Mouse (Mus musculus) myocyte (in vitro differentiated cells): ENCODE results near the gene Svop. TPM values are rescaled to one million over a fixed set of nuclear protein-coding genes. Genes with fewer than 3 reads are reported as not detected.

ENCODE experiments used
- H3K27me3 ChIP-seq: one replicate; pipeline ENCODE4 v1.6.1; 2011; ENCODE audit not compliant: control insufficient read depth, insufficient read depth, insufficient read length
- H3K36me3 ChIP-seq: one replicate; pipeline ENCODE4 v1.6.1; 2011; ENCODE audit not compliant: control insufficient read depth, insufficient read depth
- H3K4me2 ChIP-seq: one replicate; pipeline ENCODE4 v1.6.1; 2011; ENCODE audit warnings: low read depth, control low read depth
- H3K4me3 ChIP-seq: one replicate; pipeline ENCODE4 v1.5.1; 2011; ENCODE audit warnings: mild to moderate bottlenecking, control low read depth, moderate library complexity
- H3K79me2 ChIP-seq: one replicate; pipeline ENCODE4 v1.6.1; 2011; ENCODE audit not compliant: control insufficient read depth, insufficient read depth
- H3ac ChIP-seq: one replicate; pipeline ENCODE4 v1.6.1; 2011; ENCODE audit not compliant: control insufficient read depth, insufficient read length
- CEBPB ChIP-seq: IDR thresholded peaks from 2 replicates; pipeline ENCODE4 v1.6.1; 2011; ENCODE audit warnings: mild to moderate bottlenecking, moderate library complexity; ENCODE audit not compliant: poor library complexity, insufficient read depth, severe bottlenecking
- E2F4 ChIP-seq: IDR thresholded peaks from one replicate; pipeline ENCODE4 v1.6.1; 2011; ENCODE audit warnings: mild to moderate bottlenecking, control low read depth, moderate library complexity; ENCODE audit not compliant: insufficient read depth
- MAX ChIP-seq: IDR thresholded peaks from one replicate; pipeline ENCODE4 v1.6.1; 2011; ENCODE audit warnings: low read depth, mild to moderate bottlenecking, control low read depth
- MYOD1 ChIP-seq, 3 experiments: IDR thresholded peaks; one replicate each; pipeline ENCODE4 v1.6.1; 2011; ENCODE audit warnings: control low read depth in 2 of 3, low read depth in 2 of 3, mild to moderate bottlenecking in 2 of 3, moderate library complexity in 1 of 3; ENCODE audit not compliant: insufficient read length in 2 of 3, control insufficient read depth in 1 of 3
- MYOG ChIP-seq, 3 experiments: IDR thresholded peaks; one replicate each; pipeline ENCODE4 v1.6.1; 2011; ENCODE audit warnings: control low read depth in 2 of 3, low read depth in 2 of 3, mild to moderate bottlenecking in 2 of 3; ENCODE audit not compliant: insufficient read length in 2 of 3, control insufficient read depth in 1 of 3, insufficient read depth in 1 of 3
- POLR2A ChIP-seq: IDR thresholded peaks from one replicate; pipeline ENCODE4 v1.6.1; 2011; ENCODE audit warnings: low read depth, mild to moderate bottlenecking, control low read depth, moderate library complexity; ENCODE audit not compliant: insufficient read length
- POLR2AphosphoS2 ChIP-seq: IDR thresholded peaks from one replicate; pipeline ENCODE4 v1.6.1; 2011; ENCODE audit warnings: low read depth, control low read depth; ENCODE audit not compliant: insufficient read length
- REST ChIP-seq: IDR thresholded peaks from one replicate; pipeline ENCODE4 v1.6.1; 2011; ENCODE audit warnings: mild to moderate bottlenecking, control low read depth, moderate library complexity; ENCODE audit not compliant: insufficient read depth, insufficient read length
- SRF ChIP-seq: IDR thresholded peaks from one replicate; pipeline ENCODE4 v1.6.1; 2011; ENCODE audit warnings: low read depth; ENCODE audit not compliant: control insufficient read depth, insufficient read length
- TCF12 ChIP-seq: IDR thresholded peaks from one replicate; pipeline ENCODE4 v1.6.1; 2011; ENCODE audit warnings: mild to moderate bottlenecking, control low read depth; ENCODE audit not compliant: poor library complexity, insufficient read depth, severe bottlenecking
- TCF3 ChIP-seq: IDR thresholded peaks from one replicate; pipeline ENCODE4 v1.6.1; 2011; ENCODE audit warnings: low read depth, control low read depth; ENCODE audit not compliant: insufficient read length
- USF1 ChIP-seq: IDR thresholded peaks from one replicate; pipeline ENCODE4 v1.6.1; 2011; ENCODE audit warnings: low read depth, mild to moderate bottlenecking, control low read depth, moderate library complexity
- polyA plus RNA-seq: library from polyadenylated mRNA; unstranded; fragments of >200 nt; fragmentation: generic; extraction: Trizol; gene quantifications from one replicate; pipeline ENCODE4 v1.2.1, GENCODE M21; 2012; ENCODE audit warnings: missing spikeins

The Svop gene
- polyA plus RNA-seq, result 0.05 TPM

DNA sequence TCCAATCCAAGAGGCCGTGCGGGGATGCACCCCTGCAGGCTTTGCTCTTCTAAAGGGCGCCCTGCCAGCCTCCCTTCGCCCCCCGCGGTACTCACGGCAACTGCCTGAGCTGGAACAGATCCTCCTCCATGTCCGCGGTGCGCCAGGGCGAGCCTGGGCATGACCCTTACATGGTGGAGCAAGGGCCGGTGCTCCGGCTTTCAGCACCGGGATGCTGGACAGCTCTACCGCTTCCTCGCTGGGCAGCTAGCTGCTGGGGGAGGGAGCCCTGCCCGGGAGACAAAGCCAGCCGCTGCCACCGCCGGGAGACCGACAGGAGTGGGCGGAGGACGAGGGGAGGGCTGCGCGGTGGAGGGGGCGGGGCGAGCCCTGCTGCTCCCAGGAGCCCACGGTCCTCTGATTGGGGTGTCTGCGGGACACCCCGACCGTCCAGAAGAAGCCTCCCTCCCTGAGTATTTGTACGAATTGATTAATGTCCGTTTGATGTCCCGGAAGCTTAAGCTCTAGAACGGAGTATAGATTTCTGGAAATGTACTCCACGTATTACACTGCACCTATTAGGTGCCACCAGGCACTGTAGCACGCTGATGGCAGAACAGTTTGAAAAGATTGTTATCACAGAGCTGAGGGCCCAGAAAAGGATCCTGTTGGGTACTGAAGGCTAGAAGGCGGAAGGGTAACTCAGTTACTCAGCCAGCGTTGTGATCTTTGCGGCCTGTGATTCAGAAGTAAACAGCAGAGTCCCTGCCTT lies at the start of gene Svop:
Svop (minus strand) TSS at position 514 of the 751 bp plus-strand sequence.
- H3K36me3 ChIP-seq, result no peaks in the 10 kb centered on the region
- H3K27me3 ChIP-seq, result peaks cover 24% of the 10 kb centered on the region
- no peak within 1 kb of the TSS for H3K4me2 ChIP-seq
- TF ChIP-seq E2F4 (no peak), REST (peak; percentile 89)
- no peaks in the 10 kb centered on the region for H3K79me2 ChIP-seq
- no peak within 1 kb of the TSS for H3K4me3 ChIP-seq
- H3ac ChIP-seq, result no peak within 1 kb of the TSS

DNA sequence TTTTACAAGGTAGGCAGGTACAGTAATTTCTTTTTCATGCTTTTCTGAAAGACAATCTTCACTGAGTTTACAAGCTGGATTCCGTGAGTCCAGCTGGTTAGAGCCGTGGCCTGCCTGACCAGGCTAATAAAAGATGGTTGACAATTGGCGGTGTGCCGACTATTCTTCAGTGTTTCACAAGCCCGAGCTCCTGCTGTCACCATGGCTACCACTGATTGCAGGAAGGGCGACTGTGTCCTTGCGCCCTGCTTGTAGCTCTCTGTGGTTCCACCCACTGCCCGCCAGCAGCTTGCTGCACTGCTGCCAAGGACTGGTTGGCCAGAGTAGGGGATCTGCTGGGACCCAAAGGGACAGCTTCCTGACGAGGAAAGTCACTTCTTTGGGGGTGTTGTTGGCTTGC lies 47.8 kb upstream of the Svop start:
- H3K4me3 ChIP-seq, result no peak overlapping the region

DNA sequence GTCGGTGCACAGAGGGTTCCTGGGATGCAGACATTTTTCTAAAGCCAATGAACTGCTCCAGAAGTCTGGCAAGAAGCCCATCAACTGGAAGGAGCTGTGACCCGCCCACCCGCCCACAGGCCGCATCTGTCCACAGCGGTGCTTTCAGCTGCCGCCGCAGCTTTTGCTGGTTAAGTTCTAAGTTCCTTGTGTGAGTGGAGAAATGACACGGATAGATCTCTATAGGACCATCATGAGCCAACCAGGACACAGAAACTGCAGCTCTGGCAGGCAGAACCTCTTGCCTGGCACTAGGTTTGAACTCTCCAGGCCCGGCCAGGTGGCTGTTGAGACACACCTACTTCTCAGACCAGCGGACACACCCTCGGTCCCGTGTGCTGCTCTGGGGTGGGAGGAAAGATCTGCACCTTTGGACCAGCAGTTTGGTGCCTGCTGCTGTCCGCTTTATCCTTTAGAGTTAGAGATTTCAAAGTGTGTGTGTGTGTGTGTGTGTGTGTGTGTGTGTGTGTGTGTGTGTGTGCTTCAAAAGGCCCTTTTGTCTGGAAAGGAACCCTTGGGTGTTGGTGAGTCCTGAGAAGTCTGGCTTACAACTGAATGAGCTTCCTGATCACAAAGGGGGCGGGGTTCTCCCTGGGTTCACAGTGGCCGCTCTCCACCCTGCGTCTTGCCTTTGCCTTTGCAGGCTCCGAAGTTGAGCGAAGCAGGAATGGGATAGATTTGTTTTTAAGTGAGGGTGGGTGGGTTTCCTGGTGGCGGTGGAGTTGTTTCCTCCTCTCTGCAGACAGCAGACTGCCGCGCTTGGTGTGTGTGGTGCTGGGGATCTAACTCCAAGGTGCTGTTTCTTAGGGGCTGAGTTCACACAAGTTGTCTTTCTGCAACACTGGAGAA lies 47.2 kb upstream of the Svop start:
- Histone ChIP-seq H3K36me3 (no peaks in the 10 kb centered on the region), H3K4me3 (no peak overlapping the region), H3ac (no peak overlapping the region), H3K27me3 (peaks cover 5% of the 10 kb centered on the region), H3K79me2 (no peaks in the 10 kb centered on the region), H3K4me2 (no peak overlapping the region)
- TF ChIP-seq MAX, result no peak
- no peak for TF ChIP-seq REST
- TF ChIP-seq CEBPB, result no peak
- TF ChIP-seq TCF12, result no peak
- no peak for TF ChIP-seq TCF3
- TF ChIP-seq POLR2AphosphoS2, result no peak
- TF ChIP-seq MYOG (IDR thresholded peaks at IDR 0.05; ENCODE audit: control insufficient read depth in 1 of 3, insufficient read depth in 1 of 3, insufficient read length in 2 of 3, low read depth in 2 of 3), result no peak
- TF ChIP-seq USF1, result no peak
- no peak for TF ChIP-seq POLR2A
- no peak for TF ChIP-seq MYOD1 (IDR thresholded peaks at IDR 0.05; ENCODE audit: control insufficient read depth in 1 of 3, insufficient read length in 2 of 3, low read depth in 2 of 3)
- no peak for TF ChIP-seq E2F4
- TF ChIP-seq SRF, result no peak

More for the DNA sequence above, 47.8 kb upstream of the Svop start:
- H3K36me3 ChIP-seq, result no peaks in the 10 kb centered on the region
- no peak overlapping the region for H3K4me2 ChIP-seq
- H3ac ChIP-seq, result no peak overlapping the region
- peaks cover 5% of the 10 kb centered on the region for H3K27me3 ChIP-seq
- no peak for TF ChIP-seq MAX
- no peak for TF ChIP-seq MYOG (IDR thresholded peaks at IDR 0.05; ENCODE audit: control insufficient read depth in 1 of 3, insufficient read depth in 1 of 3, insufficient read length in 2 of 3, low read depth in 2 of 3)
- no peak for TF ChIP-seq POLR2A
- TF ChIP-seq USF1, result no peak
- no peak for TF ChIP-seq SRF
- TF ChIP-seq TCF3, result no peak
- no peak for TF ChIP-seq MYOD1 (IDR thresholded peaks at IDR 0.05; ENCODE audit: control insufficient read depth in 1 of 3, insufficient read length in 2 of 3, low read depth in 2 of 3)
- no peak for TF ChIP-seq CEBPB
- no peak for TF ChIP-seq POLR2AphosphoS2
- TF ChIP-seq E2F4, result no peak
- TF ChIP-seq TCF12, result no peak
- TF ChIP-seq REST, result no peak
- H3K79me2 ChIP-seq, result no peaks in the 10 kb centered on the region

DNA sequence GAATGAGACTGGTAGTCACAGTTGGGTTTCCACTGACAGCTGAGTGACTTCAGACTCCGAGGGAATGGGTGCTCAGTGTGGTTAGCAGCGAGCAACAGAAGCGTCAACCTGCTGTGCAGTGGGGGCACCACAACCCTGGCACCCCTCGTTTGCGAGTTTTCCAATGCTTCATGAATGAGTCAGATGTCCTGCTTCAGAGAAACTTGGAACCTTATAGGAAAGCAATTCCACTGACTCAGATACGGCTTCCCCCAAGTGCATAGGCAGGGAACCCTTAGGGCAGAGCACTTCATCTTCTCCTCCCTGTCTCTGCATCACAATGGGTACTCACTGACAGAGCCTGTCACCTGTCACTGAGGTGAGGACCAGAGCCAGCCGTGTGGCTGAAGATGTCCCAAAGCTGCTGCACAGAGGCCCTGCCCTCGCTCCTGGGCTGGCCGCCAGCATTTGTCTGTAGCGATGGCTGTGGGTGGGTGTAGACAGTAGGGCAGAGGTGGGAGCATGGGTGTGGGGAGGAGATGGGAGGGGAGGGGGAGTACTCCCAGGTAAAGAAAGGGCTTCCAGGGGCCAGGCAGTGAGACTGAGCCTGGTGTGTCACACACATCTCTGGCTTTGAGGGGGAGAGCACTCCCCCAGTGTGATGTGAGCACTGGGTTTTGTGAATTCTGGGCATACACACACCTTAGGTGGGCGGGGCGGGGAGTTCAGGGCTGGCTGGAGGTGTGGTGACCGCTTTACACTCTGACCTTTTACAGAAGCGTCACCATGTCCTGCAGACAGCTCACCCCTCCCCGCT lies 46.3 kb upstream of the Svop start:
- H3K36me3 ChIP-seq, result no peaks in the 10 kb centered on the region
- H3K4me2 ChIP-seq, result no peak overlapping the region
- no peak overlapping the region for H3ac ChIP-seq
- H3K79me2 ChIP-seq, result no peaks in the 10 kb centered on the region
- no peak overlapping the region for H3K4me3 ChIP-seq
- TF ChIP-seq TCF12 (no peak), USF1 (no peak), TCF3 (no peak), REST (no peak), E2F4 (no peak), MYOG (IDR thresholded peaks at IDR 0.05; ENCODE audit: control insufficient read depth in 1 of 3, insufficient read depth in 1 of 3, insufficient read length in 2 of 3, low read depth in 2 of 3) (no peak), MYOD1 (IDR thresholded peaks at IDR 0.05; ENCODE audit: control insufficient read depth in 1 of 3, insufficient read length in 2 of 3, low read depth in 2 of 3) (no peak), MAX (no peak), POLR2A (no peak), POLR2AphosphoS2 (no peak), SRF (no peak), CEBPB (no peak)
- H3K27me3 ChIP-seq, result peaks cover 3% of the 10 kb centered on the region
